Mouse (Mus musculus) layer of hippocampus, adult 11-12 months (tissue): ENCODE measurements at regions not wholly inside any gene's neighbourhood (a gene's known extent, or its start where the extent isn't known, plus 50 kb on each side); places are given as distances from the start of the nearest gene placed in this dataset.
A peak's percentile ranks its signal among the peaks of the same experiment; 100 is the strongest.
"Not testable (repeated sequence)": the region's sequence is repeated elsewhere in the genome, so short reads cannot be mapped to it uniquely, and the experiment has no call there.

Experiments used
- DNase-seq: peaks from one replicate; pipeline ENCODE4 v3.0.0; 2022; ENCODE audit warnings: low spot score

DNA sequence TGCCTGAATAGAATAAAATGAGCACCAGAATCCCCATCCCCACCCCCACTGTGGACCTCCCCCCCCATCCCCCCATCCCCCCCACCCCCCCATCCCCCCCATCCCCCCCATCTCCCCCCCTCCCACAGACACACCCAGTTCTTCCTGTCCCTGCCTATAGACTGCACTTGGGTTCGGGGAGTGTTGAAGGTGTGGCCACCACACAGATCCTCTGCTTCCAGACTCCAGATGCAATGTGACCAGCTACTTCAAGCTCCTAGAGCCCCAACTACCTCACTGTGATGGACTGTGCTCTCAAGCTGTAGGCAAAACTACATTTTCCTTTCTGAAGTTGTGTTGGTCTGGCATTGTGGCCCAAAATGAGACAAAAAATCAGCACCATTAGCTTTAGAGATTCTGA lies 138.3 kb upstream of the Rybp start:
- DNase-seq = no peak

DNA sequence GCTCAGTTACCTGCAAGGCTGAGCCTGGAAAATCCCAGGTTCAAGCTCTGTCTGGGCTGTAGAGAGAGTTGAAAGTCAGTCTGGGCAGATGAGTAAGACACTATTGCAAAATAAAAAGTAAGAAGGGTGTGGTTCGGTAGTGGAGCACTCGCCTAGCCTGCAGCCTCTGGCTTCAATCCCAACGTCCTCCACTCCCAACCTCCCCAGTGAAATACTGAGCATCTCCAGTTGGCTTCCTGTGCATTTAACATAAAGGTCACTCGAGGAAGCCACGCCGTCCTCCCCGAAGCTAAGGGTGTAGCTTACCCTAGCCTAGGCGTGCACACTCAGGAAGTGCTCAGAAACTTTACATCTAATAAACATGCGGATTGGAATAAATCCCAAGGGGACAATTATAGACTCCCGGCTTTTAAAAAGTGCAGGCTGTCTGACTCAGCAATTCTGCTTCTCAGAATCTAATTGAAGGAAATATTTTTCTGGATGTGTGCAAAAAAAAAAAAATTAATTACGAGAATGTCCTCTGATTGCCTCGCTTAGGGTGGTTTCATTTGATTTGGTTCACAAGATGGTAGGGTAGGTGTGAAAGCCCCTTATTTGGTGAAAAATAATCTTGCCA lies 137.6 kb upstream of the Rybp start:
- no peak for DNase-seq

DNA sequence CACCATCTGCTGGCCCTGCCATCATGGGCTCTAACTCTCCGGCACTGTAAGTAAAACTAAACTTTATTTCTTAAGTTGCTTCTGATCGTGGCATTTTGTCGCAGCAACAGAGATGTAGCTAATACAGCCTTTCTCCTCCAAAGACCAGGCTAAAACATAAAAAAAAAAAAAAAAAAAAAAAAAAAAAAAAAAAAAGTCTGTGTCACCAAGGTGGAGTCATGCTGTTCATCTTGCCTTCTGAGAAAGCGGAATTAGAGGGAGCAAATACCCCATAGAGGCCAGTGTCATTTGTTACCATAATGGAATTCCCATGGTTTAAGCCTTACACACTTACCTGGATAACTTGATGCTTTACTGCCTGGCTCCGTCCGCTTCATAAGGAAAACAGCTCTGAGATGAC lies 136.9 kb upstream of the Rybp start:
- no peak for DNase-seq

DNA sequence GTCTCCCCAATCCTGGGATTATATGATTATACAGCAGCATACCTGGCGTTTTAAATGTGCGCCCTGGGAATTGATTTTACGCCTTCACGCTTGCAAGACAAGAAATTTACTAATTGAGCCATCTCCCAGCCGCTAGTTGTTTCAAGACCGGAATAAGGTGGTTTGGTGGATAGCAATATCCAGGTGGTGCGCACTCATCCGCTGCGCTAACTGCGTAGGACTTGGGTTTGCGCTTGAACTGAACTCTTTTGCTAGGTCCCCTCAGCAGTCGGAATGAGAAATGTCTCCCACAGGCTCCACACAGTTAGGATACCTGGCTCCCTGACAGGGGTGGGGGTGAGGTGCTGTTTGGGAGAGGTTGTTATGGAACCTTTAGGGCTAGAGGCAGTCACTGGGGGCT lies 136.4 kb upstream of the Rybp start:
- DNase-seq = no peak

DNA sequence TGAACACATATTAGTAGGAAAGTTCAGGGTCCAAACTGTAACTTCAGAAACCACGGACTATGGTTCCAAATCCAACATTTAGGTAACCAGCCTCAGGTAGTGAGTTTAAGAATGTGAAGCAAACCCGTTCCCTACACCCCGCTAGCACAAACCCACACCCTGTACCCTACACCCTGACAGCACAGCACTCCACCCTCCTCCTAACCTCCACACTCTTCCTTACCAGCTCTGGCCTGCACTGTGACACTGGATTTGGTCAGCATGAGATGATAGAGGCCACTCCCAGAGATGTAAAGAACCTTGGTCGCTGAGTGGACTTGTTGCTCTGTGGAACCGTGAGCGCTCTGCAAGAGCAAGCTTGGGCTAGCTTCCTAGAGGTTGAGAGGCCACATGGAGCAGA lies 135.3 kb upstream of the Rybp start:
- DNase-seq = no peak

DNA sequence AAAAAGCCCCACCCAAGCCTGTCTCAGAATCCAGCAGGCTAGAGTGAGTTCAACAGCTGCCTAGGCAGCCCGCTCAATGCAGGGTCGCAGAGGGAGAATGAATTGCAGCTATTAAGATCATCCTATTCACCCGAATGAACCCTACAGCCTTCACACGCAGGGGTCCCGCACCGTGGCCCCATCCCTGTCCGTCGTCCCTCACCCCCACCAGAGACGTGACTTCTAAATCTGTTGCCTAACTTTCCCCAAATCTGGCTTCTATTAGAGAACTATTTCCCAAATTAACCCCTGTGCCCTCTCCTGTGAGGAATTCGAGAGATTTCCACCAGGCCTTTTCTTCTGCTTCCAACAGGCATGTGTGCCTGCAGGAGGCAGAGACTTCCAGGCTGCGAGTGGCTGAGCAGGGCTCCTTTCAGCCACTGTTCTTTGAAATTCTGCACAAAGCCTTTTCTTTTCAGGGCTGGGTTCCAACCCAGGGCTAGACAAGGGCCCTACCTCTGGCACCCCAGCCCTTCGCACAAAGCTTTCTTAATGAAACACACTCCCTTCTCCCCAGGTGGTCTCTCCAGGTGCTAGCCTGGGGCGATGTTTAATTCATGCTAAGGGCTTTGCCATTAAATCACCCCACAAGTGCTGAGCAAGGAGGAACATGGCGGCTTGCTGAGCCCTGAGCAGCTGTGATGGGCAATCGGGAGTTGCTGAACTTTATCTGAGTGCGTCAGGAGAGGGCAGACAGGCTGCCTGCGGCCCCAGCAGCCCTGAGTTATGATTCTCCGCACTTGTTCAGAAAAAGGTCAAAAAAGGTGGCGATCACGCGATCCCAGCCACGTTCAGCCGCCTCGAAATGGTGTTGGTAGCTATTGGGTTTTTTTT lies 134.7 kb upstream of the Rybp start:
- DNase-seq = no peak

DNA sequence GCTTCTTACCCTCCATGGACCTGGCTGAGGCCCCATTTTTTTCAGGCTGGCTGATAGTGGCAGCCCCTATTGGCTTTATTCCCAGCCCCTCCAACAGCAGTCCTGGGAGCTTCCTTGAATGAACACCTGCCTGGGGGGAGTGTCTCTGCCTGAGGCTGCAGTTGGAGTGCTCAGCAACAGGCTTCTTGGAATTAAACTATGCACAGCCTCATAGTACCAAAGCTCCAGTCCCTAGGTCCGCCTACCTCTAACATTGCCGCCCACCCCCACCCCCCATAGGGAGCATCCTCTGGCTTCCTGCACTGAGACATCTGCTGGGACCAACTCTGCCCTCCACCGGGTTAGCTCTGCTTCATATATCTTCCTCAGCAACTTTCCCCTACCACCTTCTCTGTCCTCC lies 133.3 kb upstream of the Rybp start:
- no peak for DNase-seq

DNA sequence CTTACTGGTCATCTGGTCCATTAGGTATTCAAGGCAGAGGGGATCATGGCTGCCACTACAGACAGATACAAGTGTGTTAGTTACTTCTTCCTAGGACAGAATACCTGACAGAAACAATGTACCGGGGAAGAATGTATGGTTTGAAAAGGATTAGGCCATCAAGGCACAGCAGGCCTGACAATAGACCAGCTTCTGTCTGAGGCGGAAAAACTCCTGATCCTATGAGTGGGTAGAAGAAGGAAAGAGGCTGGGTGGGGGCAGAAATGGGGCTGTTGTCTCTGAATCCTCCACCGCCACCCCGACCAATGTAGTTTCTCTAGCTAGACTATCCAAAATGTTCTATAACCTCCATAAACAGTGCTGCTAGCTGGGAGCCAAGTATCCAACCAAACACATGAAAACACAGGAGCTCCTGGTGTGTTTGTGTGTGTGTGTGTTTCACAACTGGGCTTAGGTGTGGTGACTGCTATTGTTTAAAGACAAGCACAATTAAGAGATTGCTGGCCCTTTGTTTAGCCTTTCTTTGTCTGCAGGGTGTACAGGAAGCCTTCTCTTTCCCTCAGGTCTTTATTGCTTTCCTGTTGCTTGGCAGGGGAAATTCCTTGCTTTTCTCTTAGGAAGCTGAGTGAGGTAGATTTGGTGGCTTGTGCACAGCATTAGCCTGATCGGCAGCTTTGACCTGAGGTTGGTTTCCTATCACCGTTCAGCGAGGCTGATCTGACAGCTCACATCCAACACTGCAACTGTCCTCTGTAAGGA lies 132.7 kb upstream of the Rybp start:
- no peak for DNase-seq

DNA sequence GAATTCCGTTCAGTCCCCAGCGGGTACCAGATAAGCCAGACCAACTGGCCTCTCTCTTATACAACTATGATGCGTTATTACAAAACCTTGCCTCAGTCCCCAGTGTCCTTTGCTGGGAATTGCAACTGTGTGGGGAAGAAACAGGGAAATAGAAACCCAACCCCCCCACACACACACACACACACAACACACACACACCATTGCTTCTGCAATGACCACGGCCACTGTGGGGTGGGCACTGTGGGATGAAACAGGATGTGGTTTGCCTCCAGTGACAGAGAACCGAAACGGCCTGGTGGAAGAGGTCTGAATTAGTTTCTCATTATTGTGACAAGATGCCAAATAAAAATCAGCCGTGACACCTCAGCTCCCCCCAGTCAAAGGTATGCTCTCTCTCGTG lies 128.8 kb upstream of the Rybp start:
- DNase-seq = no peak

DNA sequence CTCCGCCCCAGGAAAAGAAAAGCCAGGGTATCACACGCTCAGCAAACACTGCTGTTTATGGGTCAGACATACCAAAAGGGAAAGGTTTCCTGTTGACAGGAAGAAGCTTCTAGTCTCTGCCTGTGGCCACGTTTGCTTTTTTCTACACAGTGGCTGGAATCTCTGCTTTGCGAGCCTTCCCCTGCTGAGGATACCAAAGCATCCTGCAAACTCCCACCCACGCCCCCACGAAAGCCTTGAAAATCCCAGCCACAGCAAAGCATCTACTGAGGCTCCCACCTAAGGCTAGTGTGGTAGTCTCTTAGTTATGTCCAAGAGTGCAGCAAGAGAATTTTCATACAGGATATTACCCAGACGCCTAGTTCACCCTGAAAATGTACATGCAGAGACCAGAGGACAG lies 128.2 kb upstream of the Rybp start:
- no peak for DNase-seq

DNA sequence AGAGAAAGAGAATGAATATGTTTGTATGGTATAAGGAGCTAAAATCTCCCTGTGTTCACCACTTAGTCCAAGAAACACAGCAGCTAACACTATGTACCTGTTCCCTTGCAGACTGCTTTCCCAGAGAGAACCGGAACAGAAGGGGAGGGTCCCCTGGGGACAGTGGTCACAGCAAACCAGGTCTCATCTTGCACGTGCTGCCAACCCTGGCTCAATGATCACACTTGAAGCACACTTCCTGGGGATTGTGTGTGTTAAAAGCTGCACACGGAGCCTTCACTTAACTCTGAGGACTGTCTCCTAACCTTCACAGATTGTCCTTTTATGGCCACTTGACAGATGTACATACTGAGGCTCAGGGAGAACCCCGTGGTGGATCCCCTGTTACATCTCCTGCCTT lies 127.6 kb upstream of the Rybp start:
- no peak for DNase-seq

DNA sequence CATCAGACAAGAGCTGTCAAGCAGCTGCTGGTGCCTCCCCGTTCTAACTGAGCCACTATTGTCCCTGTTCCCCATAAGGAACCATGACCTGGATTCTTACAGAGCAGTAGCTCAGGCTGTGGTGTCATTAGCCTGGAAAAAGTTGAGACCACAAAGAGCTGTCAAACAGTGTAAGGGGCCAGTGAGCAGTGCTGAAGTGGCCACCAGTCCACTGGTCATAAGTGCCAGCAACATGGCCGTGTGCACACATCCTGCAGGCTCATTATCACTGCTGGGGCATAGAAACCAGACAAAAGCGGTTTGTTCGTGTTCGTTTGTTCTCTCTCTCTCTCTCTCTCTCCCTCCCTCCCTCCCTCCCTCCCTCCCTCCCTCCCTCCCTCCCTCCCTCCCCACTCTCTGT lies 125.2 kb upstream of the Rybp start:
- DNase-seq = no peak

DNA sequence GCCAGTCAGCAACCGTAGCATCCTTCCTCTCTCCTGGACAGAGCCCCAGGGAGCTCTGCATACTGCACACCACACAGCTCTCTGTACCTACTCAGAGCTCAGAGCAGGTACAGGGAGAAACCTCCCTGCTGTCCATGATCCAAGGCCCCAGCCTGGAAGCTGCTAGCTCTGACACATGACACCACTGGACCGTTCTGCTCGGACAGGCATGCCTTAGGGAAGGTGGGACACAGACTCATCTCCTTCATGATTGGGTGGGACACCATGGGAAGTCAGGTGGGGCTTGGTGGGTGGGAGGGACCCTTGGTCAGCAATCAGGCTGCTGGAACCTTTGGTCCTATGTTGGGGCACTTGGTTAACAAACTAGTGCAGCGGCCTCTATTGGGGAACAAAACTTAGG lies 124.7 kb upstream of the Rybp start:
- no peak for DNase-seq

DNA sequence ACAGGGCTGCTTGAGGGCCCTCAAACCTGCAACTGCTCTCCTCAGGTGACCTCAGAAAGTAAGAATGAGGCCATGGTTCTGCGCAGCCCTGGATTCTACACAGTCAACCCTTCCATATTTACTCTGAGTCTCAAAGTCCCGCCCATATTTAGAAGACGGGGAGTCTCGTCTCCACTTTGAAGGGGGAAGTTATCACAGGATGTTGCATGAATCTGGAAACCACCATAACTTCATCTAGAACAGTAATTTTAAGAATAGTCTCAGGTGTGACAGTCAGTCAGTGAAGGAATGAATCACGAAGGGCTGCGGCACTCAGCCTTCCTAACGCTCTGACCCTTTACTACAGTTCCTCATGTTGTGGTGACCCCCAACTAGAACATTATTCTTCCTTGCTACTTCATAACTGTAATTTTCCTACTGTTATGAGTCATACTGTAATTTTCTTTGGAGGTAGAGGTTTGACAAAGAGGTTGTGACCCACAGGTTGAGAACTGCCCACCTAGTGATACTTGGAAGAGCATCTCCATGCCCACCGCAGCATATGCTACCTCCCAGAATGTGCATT lies 122.9 kb upstream of the Rybp start:
- DNase-seq = no peak

DNA sequence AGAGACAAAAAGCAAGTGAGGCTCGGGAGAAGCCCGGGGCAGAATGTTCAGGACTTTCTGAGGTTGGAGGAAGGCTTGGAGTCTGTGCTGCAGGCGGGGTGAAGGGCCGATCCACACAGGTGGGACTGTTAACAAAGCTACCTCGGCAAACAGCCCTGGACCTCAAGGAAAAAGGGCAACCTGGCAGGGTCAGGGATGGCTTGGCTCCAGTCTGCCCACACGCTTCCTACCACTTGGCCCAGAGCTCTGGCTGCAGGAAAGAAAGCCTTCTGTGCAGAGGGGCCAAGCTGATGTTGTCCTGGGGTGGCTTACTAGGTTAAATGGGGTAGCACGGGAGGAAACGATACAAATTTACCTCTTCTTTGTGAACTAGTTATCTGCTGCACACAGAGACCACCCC lies 121.5 kb upstream of the Rybp start:
- DNase-seq = no peak

DNA sequence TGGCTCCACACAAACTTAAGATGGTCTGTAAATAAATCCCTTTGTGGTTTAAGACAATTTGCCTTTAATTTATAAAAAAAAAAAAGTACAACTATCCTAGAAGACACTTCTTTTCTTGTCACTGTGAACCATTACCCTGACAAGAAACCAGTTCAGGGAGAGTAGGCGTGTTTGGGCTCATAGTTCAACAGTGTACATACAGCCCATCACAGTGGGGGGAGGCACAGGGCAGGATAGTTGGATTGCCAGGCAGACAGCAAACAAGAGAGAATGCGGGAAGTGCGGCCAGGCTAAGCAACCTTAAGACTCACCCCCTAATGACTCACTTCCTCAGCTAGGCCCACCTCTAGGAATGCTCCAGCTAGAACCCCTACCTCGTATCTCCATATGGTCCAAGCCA lies 119.2 kb upstream of the Rybp start:
- no peak for DNase-seq

DNA sequence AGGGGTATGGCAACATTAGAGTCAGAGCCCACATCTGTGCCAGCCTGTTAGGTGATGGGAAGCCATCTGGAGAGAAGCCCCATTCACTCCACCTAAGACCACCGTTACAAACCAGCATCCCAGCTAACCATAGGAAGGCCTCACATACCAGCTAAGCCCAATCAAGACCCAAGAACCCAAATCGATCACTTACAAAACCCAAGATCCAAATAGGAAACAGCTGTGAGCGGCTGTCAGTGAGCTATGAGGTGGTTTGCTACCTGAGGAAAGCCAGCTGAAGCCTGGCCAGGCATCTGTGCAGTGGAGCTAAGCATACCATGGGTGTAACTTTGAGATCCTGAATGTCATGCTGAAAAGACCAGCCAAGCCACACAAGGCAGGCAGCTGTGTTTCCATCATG lies 116.9 kb upstream of the Rybp start:
- no peak for DNase-seq

DNA sequence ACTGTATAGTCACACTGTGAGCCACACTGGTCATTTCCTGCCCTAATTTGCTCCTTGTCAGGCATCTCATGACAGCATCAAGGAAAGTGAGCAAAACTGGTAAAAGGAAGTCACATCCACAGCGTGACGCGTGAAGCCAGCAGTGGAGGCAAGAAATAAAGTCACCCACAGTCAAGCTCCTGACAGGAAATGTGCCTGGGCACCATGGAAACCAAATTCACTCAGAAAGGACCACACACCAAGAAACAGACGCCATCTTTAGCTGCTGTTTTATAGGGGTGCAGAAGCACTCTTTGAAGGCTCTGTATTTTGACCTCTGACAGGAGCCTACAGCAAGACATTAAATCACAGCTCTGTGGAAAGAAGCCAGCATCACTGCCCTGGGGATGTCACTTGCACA lies 115.4 kb upstream of the Rybp start:
- no peak for DNase-seq

DNA sequence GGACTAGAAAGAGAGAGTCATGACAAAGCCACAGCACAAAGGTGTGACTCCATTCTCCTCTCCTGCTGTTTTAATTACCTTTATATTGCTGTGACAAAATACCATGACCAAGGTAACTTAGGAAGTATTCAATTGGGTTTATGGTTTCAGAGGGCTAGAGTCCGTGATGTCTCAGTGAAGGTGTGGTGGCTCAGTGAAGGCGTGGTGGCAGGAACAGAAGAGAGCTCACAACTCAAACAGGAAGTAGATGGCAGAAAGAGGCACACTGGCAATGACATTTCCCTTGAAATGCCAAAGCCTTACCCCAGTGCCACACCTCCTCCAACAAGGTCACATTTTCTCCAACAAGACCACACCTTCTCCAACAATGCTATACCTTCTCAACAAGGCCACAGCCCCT lies 114.4 kb upstream of the Rybp start:
- DNase-seq = no peak

DNA sequence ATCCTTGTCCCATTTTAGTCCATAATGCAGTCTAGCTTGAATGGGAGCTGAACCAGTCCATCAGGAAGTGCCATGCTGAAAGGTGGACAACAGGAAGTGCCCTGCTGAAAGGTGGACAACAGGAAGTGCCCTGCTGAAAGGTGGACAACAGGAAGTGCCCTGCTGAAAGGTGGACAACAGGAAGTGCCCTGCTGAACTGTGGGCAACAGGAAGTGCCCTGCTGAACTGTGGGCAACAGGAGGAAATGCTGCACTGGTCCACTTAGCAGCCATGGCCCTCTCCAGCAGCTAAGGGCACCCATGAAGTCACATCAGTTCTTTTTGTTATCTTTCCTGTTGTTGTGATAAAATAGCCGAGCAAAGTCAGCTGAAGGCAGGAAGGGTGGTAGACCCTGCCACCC lies 112.1 kb upstream of the Rybp start:
- not testable (repeated sequence) for DNase-seq

DNA sequence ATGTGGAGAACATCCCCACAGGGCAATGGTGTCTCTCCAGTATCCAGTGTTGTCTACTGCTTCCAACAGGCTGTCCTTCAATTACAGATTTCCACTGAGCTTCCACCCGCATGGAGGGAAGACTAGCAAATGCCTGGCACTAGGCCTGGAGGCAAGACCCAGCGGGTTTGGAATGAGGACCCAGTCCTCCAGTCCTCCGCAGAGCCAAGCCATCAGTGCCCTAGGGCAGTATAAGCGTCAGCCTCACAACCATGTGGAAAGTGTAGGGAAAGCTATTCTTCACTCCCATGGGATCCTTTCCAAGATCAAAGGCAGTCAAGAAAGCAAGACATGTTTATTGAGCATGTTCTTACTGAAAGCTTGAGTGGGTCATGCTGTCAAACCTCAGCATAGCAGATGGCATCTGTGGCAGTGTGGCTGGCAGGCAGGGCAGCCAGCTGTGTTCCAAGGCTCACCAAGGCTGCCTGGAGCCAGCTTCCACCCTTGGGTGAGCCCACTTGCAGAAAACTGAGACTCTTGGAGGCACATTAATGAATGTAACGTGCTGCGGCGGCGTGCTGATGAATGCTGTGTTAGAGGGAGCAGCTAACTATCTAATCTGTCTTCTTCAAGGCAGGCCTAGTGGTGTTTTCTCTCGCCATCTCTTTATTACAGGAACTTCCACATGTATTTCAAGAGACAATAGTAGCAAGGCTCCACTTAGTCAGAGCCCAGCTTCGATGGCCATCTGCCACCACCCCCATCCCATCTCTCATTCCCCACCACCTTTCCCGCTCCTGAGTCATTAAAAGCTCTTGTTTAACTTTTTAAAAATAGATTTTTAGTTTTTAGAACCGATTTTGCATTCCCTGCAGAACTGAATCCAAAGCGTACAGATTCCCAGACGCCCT lies 109.3 kb upstream of the Rybp start:
- DNase-seq = peak; percentile 57
